Mouse (Mus musculus): ENCODE measurements around the gene Ppat. TPM values are rescaled to one million over a fixed set of nuclear protein-coding genes. Genes with fewer than 3 reads are reported as not detected.

Ppat gene
- polyA plus RNA-seq, 1 experiment from 2014 or later: 38.7 TPM

DNA sequence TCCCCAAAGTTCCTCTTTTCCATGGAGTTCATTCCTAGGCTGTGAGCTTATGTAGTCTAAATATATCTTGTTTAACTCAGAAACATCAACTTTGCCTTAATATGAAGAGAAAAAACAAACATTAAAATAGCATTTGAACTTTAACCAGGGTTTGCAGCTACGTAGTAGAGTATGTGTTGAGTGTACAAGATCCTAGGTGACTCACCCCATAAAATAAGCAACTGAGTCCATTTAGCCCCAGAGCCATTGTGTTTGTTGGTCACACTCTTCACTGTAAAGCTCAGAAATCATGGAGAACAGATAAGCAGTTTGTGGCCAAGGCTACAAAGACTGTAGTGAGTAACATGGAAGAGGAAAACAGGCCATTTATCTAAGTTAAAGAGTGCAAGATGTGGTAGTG is 67.3 kb downstream of the Ppat start:
- Histone ChIP-seq H3K4me1 (ENCODE audit: control insufficient read depth, insufficient read depth, low read length) (no peaks in the 10 kb centered on the region), H3K4me3 (ENCODE audit: low read depth, low read length) (no peak overlapping the region), H3K9me3 (replicated peaks; ENCODE audit: control insufficient read depth, low read length) (no peaks in the 10 kb centered on the region), H3K27me3 (ENCODE audit: control insufficient read depth, insufficient read depth, low read length) (no peaks in the 10 kb centered on the region), H3K9ac (ENCODE audit: low read depth, low read length) (no peak overlapping the region), H3K36me3 (ENCODE audit: control insufficient read depth, insufficient read depth, low read length) (peaks cover 15% of the 10 kb centered on the region; the same call in 1 of the 2 replicates), H3K4me2 (no peak overlapping the region), H3K27ac (ENCODE audit: low read depth, low read length) (no peak overlapping the region)
- WGBS (ENCODE audit: insufficient replicate concordance): 86% methylated on average over 1 of the region's 1 CpGs
- no peak for ATAC-seq (replicated peaks; ENCODE audit: insufficient number of reproducible peaks, low FRiP score, low TSS enrichment)

DNA sequence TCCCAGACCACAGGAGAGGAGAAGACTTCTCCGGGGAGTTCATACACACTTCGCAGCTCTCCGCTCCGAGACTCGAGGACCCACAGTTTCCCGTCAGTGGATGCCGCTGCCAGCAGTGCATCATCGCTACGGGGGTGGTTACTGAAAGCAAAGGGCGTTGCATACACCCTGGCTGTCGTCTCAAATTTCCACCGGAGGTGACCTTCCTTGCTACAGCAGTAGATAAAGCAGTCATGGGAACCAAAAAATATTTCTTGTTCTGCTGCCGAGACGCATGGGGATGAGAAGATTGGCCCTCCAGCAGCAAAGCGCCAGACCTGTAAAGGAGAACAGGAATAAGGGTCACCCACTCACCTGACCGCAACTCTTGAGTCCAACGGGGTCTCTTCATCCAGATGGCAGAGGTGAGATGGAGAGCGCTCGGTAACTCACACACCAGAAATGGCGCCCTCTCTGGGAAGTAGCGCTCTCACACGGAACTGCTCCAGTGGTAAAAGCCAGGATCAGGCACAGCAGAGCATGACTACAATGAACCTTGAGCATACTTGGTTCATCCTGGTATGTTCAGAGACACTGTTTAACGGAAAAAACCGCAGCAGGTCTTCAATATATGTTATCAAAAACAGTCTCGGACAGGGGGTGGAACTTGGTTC is 75.1 kb downstream of the Ppat start:
- no peak overlapping the region for H3K27ac ChIP-seq (ENCODE audit: low read depth, low read length)
- no peaks in the 10 kb centered on the region for H3K4me1 ChIP-seq (ENCODE audit: control insufficient read depth, insufficient read depth, low read length)
- H3K36me3 ChIP-seq (ENCODE audit: control insufficient read depth, insufficient read depth, low read length): peaks cover under 1% of the 10 kb centered on the region; the same call in 1 of the 2 replicates
- no peaks in the 10 kb centered on the region for H3K9me3 ChIP-seq (replicated peaks; ENCODE audit: control insufficient read depth, low read length)
- peak overlapping the region; percentile 32; the same call in 1 of the 2 replicates for H3K4me2 ChIP-seq
- no peak overlapping the region for H3K9ac ChIP-seq (ENCODE audit: low read depth, low read length)
- no peak overlapping the region for H3K4me3 ChIP-seq (ENCODE audit: low read depth, low read length)
- no peak; the same call in 1 of the 2 replicates for ATAC-seq (replicated peaks; ENCODE audit: insufficient number of reproducible peaks, low FRiP score, low TSS enrichment)
- H3K27me3 ChIP-seq (ENCODE audit: control insufficient read depth, insufficient read depth, low read length): no peaks in the 10 kb centered on the region
- WGBS (ENCODE audit: insufficient replicate concordance): 75% methylated on average over 25 of the region's 25 CpGs

- peaks cover 3% of the 10 kb centered on the region; the same call in 1 of the 2 replicates for H3K36me3 ChIP-seq (ENCODE audit: control insufficient read depth, insufficient read depth, low read length)
- H3K4me1 ChIP-seq (ENCODE audit: control insufficient read depth, insufficient read depth, low read length): peaks cover 23% of the 10 kb centered on the region
- peak overlapping the region; percentile 69 for H3K4me2 ChIP-seq
- ATAC-seq (replicated peaks; ENCODE audit: insufficient number of reproducible peaks, low FRiP score, low TSS enrichment): no peak
- H3K27me3 ChIP-seq (ENCODE audit: control insufficient read depth, insufficient read depth, low read length): no peaks in the 10 kb centered on the region
- H3K9me3 ChIP-seq (replicated peaks; ENCODE audit: control insufficient read depth, low read length): no peaks in the 10 kb centered on the region
- H3K27ac ChIP-seq (ENCODE audit: low read depth, low read length): no peak overlapping the region
- WGBS (ENCODE audit: insufficient replicate concordance): 50% methylated on average over 6 of the region's 6 CpGs
- peak overlapping the region; percentile 40 for H3K4me3 ChIP-seq (ENCODE audit: low read depth, low read length)
- H3K9ac ChIP-seq (ENCODE audit: low read depth, low read length): 0 out of 2 replicates have a peak overlapping the region, but pooled peaks have one; percentile 34
Observed at GRCm38 (mm10) chr5:76869553-76869952, 81.8 kb downstream of the Ppat start.

GRCm38 (mm10) chr5:76868693-76869286 is 82.6 kb downstream of the Ppat start:
- 0 out of 2 replicates have a peak, but pooled peaks have one; percentile 72 for ATAC-seq (replicated peaks; ENCODE audit: insufficient number of reproducible peaks, low FRiP score, low TSS enrichment)

GRCm38 (mm10) chr5:76866819-76867218 is 84.6 kb downstream of the Ppat start:
- Histone ChIP-seq H3K9ac (ENCODE audit: low read depth, low read length) (no peak overlapping the region), H3K4me3 (ENCODE audit: low read depth, low read length) (no peak overlapping the region), H3K9me3 (replicated peaks; ENCODE audit: control insufficient read depth, low read length) (no peaks in the 10 kb centered on the region), H3K36me3 (ENCODE audit: control insufficient read depth, insufficient read depth, low read length) (peaks cover 3% of the 10 kb centered on the region; the same call in 1 of the 2 replicates), H3K4me1 (ENCODE audit: control insufficient read depth, insufficient read depth, low read length) (peaks cover 29% of the 10 kb centered on the region), H3K27me3 (ENCODE audit: control insufficient read depth, insufficient read depth, low read length) (no peaks in the 10 kb centered on the region), H3K27ac (ENCODE audit: low read depth, low read length) (0 out of 2 replicates have a peak overlapping the region, but pooled peaks have one; percentile 10), H3K4me2 (no peak overlapping the region)
- ATAC-seq (replicated peaks; ENCODE audit: insufficient number of reproducible peaks, low FRiP score, low TSS enrichment): no peak
- WGBS (ENCODE audit: insufficient replicate concordance): 78% methylated on average over 8 of the region's 8 CpGs

More at GRCm38 (mm10) chr5:76868693-76869286, 82.6 kb downstream of the Ppat start:
- H3K4me1 ChIP-seq (ENCODE audit: control insufficient read depth, insufficient read depth, low read length): peaks cover 23% of the 10 kb centered on the region
- H3K9me3 ChIP-seq (replicated peaks; ENCODE audit: control insufficient read depth, low read length): no peaks in the 10 kb centered on the region
- peak overlapping the region; percentile 69 for H3K4me2 ChIP-seq
- WGBS (ENCODE audit: insufficient replicate concordance): 29% methylated on average over 16 of the region's 16 CpGs
- no peaks in the 10 kb centered on the region for H3K27me3 ChIP-seq (ENCODE audit: control insufficient read depth, insufficient read depth, low read length)
- H3K9ac ChIP-seq (ENCODE audit: low read depth, low read length): peak overlapping the region; percentile 34; the same call in 1 of the 2 replicates
- H3K27ac ChIP-seq (ENCODE audit: low read depth, low read length): no peak overlapping the region
- peaks cover 3% of the 10 kb centered on the region; the same call in 1 of the 2 replicates for H3K36me3 ChIP-seq (ENCODE audit: control insufficient read depth, insufficient read depth, low read length)
- peak overlapping the region; percentile 40 for H3K4me3 ChIP-seq (ENCODE audit: low read depth, low read length)

Other genes starting within 250 kb of the Ppat start
- 17.9 and 20.1 TPM in 2 replicates for gene Aasdh, start 46.1 kb downstream of the Ppat start, polyA plus RNA-seq (2014; fragmentation: Nextera tagmentation; extraction: Ambion mirVana)
- 270 and 300 TPM in 2 replicates for gene Paics, start 271 bp downstream of the Ppat start, polyA plus RNA-seq (2014; fragmentation: Nextera tagmentation; extraction: Ambion mirVana)
- gene Srp72, start 23.1 kb upstream of the Ppat start, polyA plus RNA-seq (2014; fragmentation: Nextera tagmentation; extraction: Ambion mirVana): 51.4 and 51.9 TPM in 2 replicates
- 0.46 TPM in 1 of 2 replicates, not detected in the other for gene Arl9, start 52.5 kb upstream of the Ppat start, polyA plus RNA-seq (2014; fragmentation: Nextera tagmentation; extraction: Ambion mirVana)
- 0.21 TPM in 1 of 2 replicates, not detected in the other for gene Thegl, start 64.4 kb upstream of the Ppat start, polyA plus RNA-seq (2014; fragmentation: Nextera tagmentation; extraction: Ambion mirVana)
- 13.0 and 19.7 TPM in 2 replicates for gene Hopx, start 163.5 kb upstream of the Ppat start, polyA plus RNA-seq (2014; fragmentation: Nextera tagmentation; extraction: Ambion mirVana)